Mouse (Mus musculus) C2C12 (cell line): Measurements from ENCODE around the gene Slc44a1.

Source experiments
- CEBPB ChIP-seq: IDR thresholded peaks from one replicate; pipeline ENCODE4 v1.6.1; 2011; ENCODE audit warnings: low read depth, mild to moderate bottlenecking, control low read depth, moderate library complexity
- CTCF ChIP-seq: IDR thresholded peaks from one replicate; pipeline ENCODE4 v1.5.1; 2011; ENCODE audit not compliant: control insufficient read depth, insufficient read depth, insufficient read length
- MYOD1 ChIP-seq: IDR thresholded peaks from one replicate; pipeline ENCODE4 v1.6.1; 2011; ENCODE audit warnings: low read depth; ENCODE audit not compliant: control insufficient read depth, insufficient read length

GRCm38 (mm10) chr4:53410752-53411151, 29.5 kb upstream of the Slc44a1 start:
- TF ChIP-seq CEBPB (no peak), CTCF (no peak), MYOD1 (no peak)
